Mouse (Mus musculus) embryo, embryonic 11.5 days (tissue): ENCODE measurements around the gene Serpina11.
"Not testable (repeated sequence)": the region's sequence is repeated elsewhere in the genome, so short reads cannot be mapped to it uniquely, and the experiment has no call there.

ENCODE experiments used
- DNase-seq: peaks from one replicate; pipeline ENCODE4 v3.0.0-alpha.2; 2012; ENCODE audit warnings: low read depth, low spot score

Gene Serpina11

DNA sequence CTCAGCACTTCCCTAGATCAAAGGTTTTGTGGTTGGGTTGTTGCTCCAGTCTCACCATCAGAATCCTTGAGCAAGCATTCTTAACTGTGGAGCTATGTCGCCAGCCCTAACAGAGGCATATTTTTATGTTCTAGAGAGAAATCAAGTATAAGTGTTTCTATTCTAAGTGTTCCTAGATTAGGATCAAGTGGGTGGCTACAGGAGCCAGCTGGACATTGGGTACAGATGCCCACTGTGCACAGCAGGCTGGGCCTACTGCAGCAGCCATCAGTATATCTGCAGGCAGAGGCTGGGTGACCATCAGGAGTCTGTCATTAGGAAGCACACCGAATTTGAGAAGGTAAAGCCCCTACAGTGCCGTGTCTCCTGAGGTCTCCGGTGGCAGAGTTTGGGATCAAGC is 18.7 kb downstream of the Serpina11 start:
- DNase-seq, result no peak

DNA sequence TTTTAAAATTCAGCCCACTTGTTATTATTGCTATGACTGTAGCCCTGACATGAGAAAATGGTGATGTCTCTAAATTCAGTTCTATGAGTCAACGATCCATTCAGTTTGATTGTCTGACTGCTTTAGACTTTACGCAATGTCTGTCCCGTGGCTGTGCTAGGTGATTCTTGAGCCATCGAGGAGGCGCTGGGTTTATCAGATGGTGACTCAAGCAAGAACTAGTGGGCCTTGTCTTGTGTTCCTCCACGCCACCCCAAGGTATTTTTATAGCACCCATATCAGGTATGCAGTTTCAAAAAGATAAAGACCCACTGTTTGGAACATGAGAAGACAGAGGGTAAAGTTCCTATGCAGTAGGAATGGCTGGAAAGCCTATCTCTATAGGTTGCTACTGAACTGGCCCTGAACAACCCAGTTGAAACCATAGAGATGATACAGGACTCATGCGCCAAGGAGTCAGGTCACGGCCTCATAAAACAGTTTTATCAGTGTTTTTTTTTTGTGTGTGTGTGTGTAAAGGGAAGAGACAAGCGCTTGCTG is 20.1 kb downstream of the Serpina11 start:
- DNase-seq, result no peak

DNA sequence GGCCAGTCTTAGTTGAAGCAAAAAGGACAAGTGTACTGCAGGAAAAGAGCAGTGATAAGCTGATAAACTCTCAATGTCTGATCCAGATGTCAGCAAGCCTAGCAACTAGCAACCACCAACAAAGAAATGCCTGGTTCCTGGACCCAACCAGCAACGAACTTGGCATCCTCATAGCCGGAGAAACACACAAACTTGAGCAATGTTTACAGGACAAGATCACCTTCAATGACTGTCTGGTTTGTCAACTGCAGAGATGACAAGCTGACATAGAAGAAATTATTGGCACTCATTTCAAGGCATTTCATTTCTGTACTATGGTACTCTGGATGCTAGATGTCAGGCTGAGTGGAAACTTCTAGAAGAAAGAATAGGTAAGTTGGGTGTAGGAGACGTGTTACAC is 23.0 kb downstream of the Serpina11 start:
- no peak for DNase-seq

DNA sequence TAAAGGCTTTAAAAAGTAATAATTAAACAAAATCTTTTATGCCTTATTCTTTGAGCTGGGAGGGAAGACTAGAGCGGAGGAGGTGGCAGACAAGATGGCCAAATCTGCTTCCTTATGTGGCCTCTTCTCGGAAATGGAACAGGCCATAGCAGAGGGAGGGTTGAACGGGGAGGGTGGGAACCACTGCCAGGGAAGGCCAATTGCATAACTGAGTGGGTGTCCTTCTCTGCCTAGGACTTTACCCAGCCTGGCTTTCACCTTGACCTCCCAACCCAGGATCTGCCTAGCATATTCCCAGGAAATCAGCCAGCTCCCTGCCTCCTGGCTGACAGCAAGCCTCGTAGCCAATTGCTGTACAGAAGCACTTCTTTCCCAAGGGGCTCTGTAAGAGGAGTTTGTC is 26.5 kb downstream of the Serpina11 start:
- DNase-seq, result no peak

DNA sequence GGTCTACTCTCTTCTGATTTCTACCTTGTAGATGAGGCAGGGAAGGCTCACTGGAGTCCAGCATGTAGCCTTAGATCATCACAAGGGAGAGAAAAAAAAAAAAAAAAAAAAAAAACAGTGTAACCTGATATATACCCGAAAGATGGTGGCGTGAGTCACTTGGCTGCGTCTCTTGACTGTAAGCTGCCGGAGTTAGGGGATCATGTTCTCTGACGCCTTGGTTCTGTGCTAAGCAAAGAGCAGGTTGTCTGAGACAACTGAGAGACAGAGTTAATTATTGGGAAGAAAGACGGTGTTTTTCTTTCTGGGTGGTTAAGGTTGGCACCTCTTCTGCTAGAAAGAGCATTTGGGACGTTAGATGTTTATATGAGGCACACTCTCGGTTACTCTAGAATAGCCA is 26.9 kb downstream of the Serpina11 start:
- no peak for DNase-seq

DNA sequence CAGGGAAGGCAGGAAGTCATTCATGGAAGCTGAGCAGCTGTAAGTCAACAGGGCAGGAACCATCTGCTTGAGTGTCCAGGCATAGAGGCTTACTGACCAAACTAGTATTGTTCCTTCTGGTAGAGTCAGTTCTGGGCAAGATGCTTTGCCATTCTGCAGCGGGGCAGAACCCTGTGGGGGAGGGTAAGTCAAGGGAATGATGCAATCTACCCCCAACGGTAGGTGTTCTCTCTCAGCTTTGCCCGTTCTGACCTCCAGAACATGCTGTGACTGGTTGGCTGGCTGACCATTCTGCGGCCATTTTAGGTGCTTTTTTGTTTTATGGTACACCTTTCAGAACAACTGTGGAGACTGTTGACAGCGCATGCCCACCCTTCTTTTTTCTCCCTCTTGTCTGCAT is 27.4 kb downstream of the Serpina11 start:
- DNase-seq, result no peak

DNA sequence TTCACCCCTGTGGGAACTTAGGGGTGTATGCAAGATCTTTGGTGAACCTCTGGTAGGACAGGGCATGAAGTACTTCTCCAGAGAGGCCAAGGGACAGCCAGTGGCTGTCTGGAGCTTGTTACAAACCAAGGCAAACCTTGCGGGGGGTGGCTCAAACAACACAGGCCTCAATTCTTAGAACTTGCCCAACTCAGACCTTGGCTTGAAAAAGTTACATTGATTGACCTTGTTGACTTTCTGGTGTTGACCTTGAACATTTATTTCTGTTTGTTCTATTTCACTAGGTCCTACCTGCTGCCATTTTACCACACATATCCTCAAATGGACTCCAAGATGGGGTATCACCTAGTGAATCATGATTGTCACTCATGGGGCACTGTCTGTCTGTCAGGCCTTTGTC is 28.0 kb downstream of the Serpina11 start:
- DNase-seq, result no peak

DNA sequence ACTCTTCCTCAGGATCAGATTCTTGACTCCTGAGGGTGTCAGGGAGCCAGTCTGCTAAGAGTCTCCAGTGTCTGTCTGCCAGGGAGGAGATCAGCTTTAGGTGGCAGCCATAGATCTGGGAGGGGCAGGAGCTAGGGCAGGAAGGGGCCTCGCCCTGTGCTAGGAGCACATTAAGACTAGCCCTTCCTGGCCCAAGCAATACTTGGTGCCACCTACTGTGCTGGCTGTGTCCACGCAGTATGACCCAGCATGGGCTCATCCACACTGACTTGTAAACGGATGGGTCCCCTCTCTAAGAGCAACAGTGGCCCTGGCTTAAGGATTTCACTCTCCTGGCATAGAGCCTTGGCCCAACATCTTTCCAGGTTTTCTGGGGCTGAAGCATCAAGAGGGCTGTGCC is 31.0 kb downstream of the Serpina11 start, which contains the start of gene Serpina1e:
Gene Serpina1e, minus strand, starts transcription at position 178 of the 400 bp plus-strand sequence.
- no peak for DNase-seq

DNA sequence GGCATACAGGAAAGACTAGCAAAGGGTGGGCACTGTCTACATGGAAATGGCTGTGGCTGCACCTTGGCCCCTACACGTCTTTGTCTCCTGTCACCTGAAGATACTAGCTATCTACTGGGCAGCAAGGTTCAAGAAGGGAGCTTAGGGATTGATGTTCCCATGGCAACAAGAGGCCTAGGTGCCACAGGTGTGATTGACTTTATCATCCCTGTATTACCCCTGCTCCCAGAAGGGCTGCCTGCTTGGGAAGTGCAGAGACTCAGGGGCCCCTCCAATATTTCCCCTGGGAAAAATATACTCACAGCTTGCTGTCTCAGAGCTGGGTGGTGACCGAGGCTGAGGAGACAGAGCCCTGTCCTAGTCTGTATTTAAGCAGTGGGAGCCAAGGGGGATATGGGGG is 33.2 kb downstream of the Serpina11 start:
- not testable (repeated sequence) for DNase-seq

DNA sequence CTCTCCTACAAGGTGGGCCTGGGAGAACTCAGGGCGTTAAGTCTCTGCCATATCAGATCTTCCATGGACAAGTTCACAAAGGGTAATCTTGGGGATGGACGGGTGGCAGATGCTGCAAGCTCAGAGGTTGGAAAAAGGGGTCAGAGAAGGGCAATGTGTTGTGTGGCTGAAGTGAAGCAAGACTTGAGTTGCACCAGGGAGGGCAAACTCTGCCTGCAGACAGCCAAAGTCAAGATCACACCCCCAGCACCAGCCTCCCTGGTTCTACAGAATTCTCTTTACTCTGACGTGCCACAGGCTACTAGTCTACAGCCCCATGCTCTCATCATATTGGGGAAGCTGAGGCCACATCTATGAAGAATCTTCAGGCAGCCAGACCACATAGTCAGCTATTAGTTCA is 36.8 kb downstream of the Serpina11 start:
- DNase-seq, result not testable (repeated sequence)

DNA sequence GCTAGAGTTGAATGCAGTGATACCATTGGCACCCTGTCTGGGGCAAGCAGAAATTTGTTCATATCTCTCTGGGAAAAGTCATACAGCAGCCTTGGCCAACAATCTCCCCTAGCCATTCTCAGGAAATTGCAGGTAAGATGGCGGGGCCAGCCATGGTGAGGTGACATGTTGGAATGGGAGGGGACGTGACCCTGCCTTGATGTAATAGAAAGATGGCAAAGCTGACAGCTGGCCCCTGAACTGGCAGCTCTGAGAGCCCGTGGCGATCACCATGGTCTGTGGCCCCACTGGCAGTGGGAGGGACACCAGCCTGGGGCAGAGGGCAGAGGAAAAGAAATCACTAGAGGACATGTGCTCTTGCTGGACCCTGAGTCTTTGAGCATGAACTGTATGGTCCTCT is 43.5 kb downstream of the Serpina11 start:
- no peak for DNase-seq
